Mouse (Mus musculus) ES-Bruce4 (cell line): ENCODE measurements around the gene L3mbtl1. TPM values are rescaled to one million over a fixed set of nuclear protein-coding genes. Genes with fewer than 3 reads are reported as not detected.
A peak's percentile ranks its signal among the peaks of the same experiment; 100 is the strongest.

Experiments used
- H3K27ac ChIP-seq: 2 replicates; pipeline ENCODE4 v1.5.1; 2012; ENCODE audit warnings: low read length, inconsistent platforms; ENCODE audit not compliant: insufficient read depth
- H3K27me3 ChIP-seq: 2 replicates; pipeline ENCODE4 v1.6.1; 2012; ENCODE audit warnings: mild to moderate bottlenecking, low read length, inconsistent platforms; ENCODE audit not compliant: control insufficient read depth, poor library complexity, insufficient read depth, severe bottlenecking
- H3K36me3 ChIP-seq: 2 replicates; pipeline ENCODE4 v1.6.1; 2012; ENCODE audit warnings: inconsistent platforms, mild to moderate bottlenecking, low read length, moderate library complexity; ENCODE audit not compliant: control insufficient read depth, poor library complexity, insufficient read depth, severe bottlenecking
- H3K4me1 ChIP-seq: one replicate; pipeline ENCODE4 v1.8.1; 2011; ENCODE audit warnings: low read length; ENCODE audit not compliant: control insufficient read depth, insufficient read depth
- H3K4me3 ChIP-seq: 2 replicates; pipeline ENCODE4 v1.5.1; 2011; ENCODE audit warnings: low read depth, mild to moderate bottlenecking, low read length
- H3K9ac ChIP-seq: 2 replicates; pipeline ENCODE4 v1.6.1; 2012; ENCODE audit warnings: low read depth, mild to moderate bottlenecking, inconsistent platforms; ENCODE audit not compliant: poor library complexity, severe bottlenecking
- H3K9me3 ChIP-seq: replicated peaks from 2 replicates; pipeline ENCODE4 v1.6.1; 2012; ENCODE audit warnings: mild to moderate bottlenecking, low read length, inconsistent platforms; ENCODE audit not compliant: control insufficient read depth, poor library complexity, insufficient read depth, severe bottlenecking
- CTCF ChIP-seq: IDR thresholded peaks from one replicate; pipeline ENCODE4 v1.8.1; 2011; ENCODE audit warnings: low read depth, low read length
- EP300 ChIP-seq: IDR thresholded peaks from 2 replicates; pipeline ENCODE4 v1.6.1; 2011; ENCODE audit warnings: low read depth, low read length; ENCODE audit not compliant: insufficient read depth
- POLR2A ChIP-seq: IDR thresholded peaks from one replicate; pipeline ENCODE4 v1.8.1; 2011; ENCODE audit warnings: low read length; ENCODE audit not compliant: insufficient read depth
- polyA plus RNA-seq: library from polyadenylated mRNA; stranded (reverse); fragments of >200 nt; gene quantifications from 2 replicates; pipeline ENCODE4 v1.2.4, GENCODE M21; 2011; ENCODE audit warnings: low read depth; ENCODE audit not compliant: missing spikeins, insufficient read depth, insufficient read length

Gene L3mbtl1
- polyA plus RNA-seq, 1 experiment, result 2.7 TPM

DNA sequence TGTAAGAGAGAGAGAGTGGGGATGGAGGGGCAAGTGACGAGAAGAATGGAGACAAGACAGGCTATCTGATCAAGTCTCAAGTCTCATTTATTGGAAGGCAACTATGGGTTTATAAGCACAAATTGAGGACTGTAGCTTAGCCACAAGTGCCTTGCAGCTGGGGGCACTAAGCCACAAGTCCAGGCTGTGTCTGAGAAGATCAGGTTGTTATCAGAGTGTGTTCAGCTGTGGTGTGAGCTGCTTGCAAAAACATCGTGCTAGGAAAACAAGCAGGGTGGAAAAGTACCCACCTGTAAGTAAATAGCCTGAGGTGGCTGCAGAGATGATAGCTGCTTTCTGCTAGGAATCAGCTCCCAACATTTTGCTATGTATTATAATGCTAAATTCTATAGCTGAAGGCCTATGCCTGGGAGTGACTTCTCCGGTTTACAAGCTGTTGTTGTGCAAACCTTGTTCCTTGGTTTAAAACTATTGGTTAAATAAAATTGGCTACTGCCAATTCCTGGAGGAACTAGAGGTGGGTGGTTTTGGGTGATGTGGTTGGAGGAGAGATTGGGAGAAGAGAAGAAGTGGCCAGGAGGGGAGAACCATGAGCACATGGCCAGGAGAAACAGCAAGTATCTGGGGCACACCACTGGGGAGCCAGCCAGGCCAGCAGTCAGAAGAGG is 15.2 kb upstream of the L3mbtl1 start:
- Histone ChIP-seq H3K27ac (no peak overlapping the region), H3K36me3 (peaks cover 4% of the 10 kb centered on the region), H3K9me3 (no peaks in the 10 kb centered on the region), H3K4me1 (no peaks in the 10 kb centered on the region), H3K27me3 (no peaks in the 10 kb centered on the region), H3K4me3 (no peak overlapping the region), H3K9ac (no peak overlapping the region; the same call in 1 of the 2 replicates)
- TF ChIP-seq EP300 (no peak), POLR2A (no peak), CTCF (no peak)

DNA sequence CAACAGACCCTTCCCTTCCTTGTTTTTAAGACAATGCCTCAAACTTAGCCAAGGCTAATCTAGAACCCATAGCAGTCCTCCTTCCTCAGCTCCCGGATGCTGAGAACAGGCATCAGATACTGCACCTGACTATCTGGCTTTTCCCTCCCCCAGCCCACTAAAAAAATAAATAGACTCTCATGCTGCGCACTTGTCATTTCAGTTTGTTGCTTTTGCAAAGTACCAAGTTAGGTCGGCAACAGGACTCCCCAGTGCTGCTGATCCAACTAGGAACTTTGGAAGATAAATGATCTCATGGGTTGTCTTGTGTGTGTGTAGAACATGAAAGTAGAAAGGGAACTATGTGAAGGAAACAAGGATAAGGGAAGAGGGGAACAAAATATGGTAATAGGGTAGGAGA is 13.6 kb upstream of the L3mbtl1 start:
- no peak overlapping the region for H3K9ac ChIP-seq
- H3K36me3 ChIP-seq, result peaks cover 20% of the 10 kb centered on the region
- no peaks in the 10 kb centered on the region for H3K4me1 ChIP-seq
- no peak overlapping the region for H3K4me3 ChIP-seq
- no peaks in the 10 kb centered on the region for H3K27me3 ChIP-seq
- no peak for TF ChIP-seq CTCF
- no peak for TF ChIP-seq EP300
- no peak for TF ChIP-seq POLR2A
- no peak overlapping the region for H3K27ac ChIP-seq
- no peaks in the 10 kb centered on the region for H3K9me3 ChIP-seq

DNA sequence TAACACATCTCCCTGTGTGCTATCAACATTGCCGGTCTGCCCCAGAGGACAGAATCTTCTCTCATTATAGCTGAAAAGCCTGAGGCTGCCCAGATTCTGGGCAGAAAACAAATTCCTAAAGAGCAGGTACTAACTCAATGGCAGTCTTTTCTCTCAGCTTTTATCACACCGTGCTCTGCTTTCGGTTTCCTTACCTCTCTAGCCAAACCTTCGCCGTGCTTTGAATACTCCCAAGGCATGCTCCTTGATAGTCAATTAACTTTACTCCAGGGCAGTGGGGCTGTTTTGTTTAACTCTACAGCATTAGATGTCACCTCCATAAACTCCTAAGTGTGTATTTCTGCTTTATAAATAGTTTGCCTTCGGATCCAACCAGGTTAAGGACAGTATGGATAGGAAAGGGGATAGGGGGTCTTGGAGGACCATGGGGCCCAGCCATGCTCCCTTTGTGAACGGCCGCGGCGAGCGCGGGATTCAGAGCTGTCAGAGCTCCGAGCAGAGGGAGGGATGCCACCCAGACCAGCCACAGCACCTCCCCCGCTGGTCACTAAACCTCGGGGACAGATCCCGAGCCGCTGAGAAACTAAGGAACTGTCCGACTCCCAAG is 12.7 kb upstream of the L3mbtl1 start:
- no peaks in the 10 kb centered on the region for H3K4me1 ChIP-seq
- H3K4me3 ChIP-seq, result peak overlapping the region; percentile 89
- peak overlapping the region; percentile 96 for H3K9ac ChIP-seq
- H3K36me3 ChIP-seq, result peaks cover 29% of the 10 kb centered on the region
- TF ChIP-seq POLR2A (no peak), CTCF (no peak), EP300 (no peak)
- H3K27ac ChIP-seq, result no peak overlapping the region
- no peaks in the 10 kb centered on the region for H3K27me3 ChIP-seq
- H3K9me3 ChIP-seq, result no peaks in the 10 kb centered on the region

DNA sequence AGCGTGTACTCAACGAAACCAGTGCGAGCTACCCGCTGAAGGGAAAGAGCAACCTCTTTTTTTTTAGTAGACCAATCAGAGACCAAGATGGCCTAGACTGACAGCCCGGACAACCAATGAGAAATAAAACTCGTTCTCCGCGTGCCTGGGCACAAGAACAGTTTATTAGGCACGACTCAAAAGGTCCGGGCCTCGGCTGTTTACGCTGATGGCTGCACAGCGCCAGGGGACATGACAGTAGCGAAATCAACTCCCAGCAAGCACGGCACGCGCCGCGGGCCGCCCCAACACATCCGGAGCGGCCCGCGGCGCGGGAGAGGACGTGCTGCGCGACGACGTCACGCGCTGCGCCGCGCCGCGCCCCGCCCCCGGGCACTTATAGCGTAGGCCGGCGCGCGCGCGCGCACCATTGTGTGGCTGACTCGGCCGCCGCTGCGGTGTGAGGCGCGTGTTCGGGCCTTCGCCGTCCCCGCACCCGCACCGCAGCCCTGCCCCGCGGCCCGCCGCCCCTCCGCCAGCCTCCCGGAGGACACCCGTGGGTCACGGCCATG is 12.1 kb upstream of the L3mbtl1 start, which contains the start of gene Srsf6:
TSS of gene Srsf6 (plus strand) at position 406 of the 551 bp plus-strand sequence.
- Histone ChIP-seq H3K27me3 (no peaks in the 10 kb centered on the region), H3K4me3 (peak within 1 kb of the TSS; percentile 89), H3K36me3 (peaks cover 34% of the 10 kb centered on the region), H3K9ac (peak within 1 kb of the TSS; percentile 96), H3K4me1 (no peaks in the 10 kb centered on the region), H3K9me3 (no peaks in the 10 kb centered on the region), H3K27ac (peak within 1 kb of the TSS; percentile 86)
- no peak for TF ChIP-seq CTCF
- peak; percentile 57 for TF ChIP-seq POLR2A

DNA sequence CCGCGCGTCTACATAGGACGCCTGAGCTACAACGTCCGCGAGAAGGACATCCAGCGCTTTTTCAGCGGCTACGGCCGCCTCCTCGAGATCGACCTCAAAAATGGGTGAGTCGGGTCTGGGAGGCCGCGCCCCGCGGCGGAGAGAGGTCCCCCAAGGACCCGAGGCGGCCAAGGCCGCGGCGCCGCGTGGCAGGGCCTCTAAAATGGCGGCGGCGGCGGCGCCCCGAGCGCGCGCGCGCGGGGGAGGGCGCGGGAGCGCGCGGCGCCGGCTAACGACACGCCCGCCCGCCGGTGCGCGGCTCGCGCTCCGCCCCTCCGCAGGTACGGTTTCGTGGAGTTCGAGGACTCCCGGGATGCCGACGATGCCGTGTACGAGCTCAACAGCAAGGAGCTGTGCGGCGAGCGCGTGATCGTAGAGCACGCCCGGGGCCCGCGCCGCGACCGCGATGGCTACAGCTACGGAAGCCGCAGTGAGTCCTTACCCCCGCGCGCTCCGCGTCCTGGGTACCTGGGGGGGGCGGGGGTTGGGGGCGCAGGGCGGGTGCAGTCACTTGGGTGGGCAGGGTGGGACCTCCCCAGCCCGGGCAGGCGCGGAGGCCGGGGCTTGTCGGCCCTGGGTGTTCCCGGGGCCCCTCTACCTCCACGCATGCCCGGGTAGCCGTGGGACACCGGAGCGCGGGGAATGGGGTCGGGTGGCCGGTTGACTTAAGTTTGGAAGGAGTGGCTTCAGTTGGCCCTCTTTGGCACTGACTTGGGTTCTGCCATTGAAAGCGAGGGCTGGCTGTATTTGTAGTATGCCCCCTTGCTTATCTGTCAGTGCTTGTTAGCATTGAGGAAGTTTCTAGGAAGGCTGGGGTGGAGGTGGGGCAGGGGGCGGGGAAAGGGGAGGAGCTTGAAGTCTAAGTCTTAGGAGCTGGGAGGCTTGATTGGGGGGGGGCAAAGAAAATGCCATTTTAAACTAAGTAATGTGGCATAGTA is 11.3 kb upstream of the L3mbtl1 start:
- H3K27ac ChIP-seq, result peak overlapping the region; percentile 45; the same call in 1 of the 2 replicates
- TF ChIP-seq POLR2A (no peak), CTCF (no peak), EP300 (no peak)

More for the DNA sequence above, 11.3 kb upstream of the L3mbtl1 start:
- Histone ChIP-seq H3K9me3 (no peaks in the 10 kb centered on the region), H3K4me3 (peak overlapping the region; percentile 76), H3K4me1 (no peaks in the 10 kb centered on the region), H3K9ac (peak overlapping the region; percentile 96), H3K27me3 (no peaks in the 10 kb centered on the region), H3K36me3 (peaks cover 41% of the 10 kb centered on the region)
